Mouse (Mus musculus) ZHBTc4 (cell line): ENCODE results near the gene Sfi1.
"Not testable (repeated sequence)": the region's sequence is repeated elsewhere in the genome, so short reads cannot be mapped to it uniquely, and the experiment has no call there.

ENCODE experiments used
- DNase-seq: peaks from one replicate; pipeline ENCODE4 v3.0.0-alpha.2; 2011; ENCODE audit warnings: low read depth, low spot score

Gene Sfi1

GRCm38 (mm10) chr11:3193363-3193762, at the start of gene Sfi1:
Gene Sfi1, minus strand, starts transcription at chr11:3193463.
- DNase-seq = no peak

GRCm38 (mm10) chr11:3242395-3242794, 49.1 kb upstream of the Sfi1 start:
- no peak for DNase-seq

- DNase-seq = no peak
Observed at GRCm38 (mm10) chr11:3235277-3235676, 42.0 kb upstream of the Sfi1 start.

- DNase-seq = no peak
Observed at GRCm38 (mm10) chr11:3233704-3234103, 40.4 kb upstream of the Sfi1 start.

GRCm38 (mm10) chr11:3232248-3232647, 39.0 kb upstream of the Sfi1 start:
- DNase-seq = no peak

- no peak for DNase-seq
Observed at GRCm38 (mm10) chr11:3227113-3227512, 33.9 kb upstream of the Sfi1 start.

GRCm38 (mm10) chr11:3223105-3223504, 29.8 kb upstream of the Sfi1 start:
- no peak for DNase-seq

GRCm38 (mm10) chr11:3212526-3212925, 19.3 kb upstream of the Sfi1 start:
- DNase-seq = no peak

- no peak for DNase-seq
Observed at GRCm38 (mm10) chr11:3206783-3207182, 13.5 kb upstream of the Sfi1 start.

- DNase-seq = no peak
Observed at GRCm38 (mm10) chr11:3205207-3205606, 11.9 kb upstream of the Sfi1 start.

GRCm38 (mm10) chr11:3203771-3204170, 10.5 kb upstream of the Sfi1 start:
- no peak for DNase-seq

GRCm38 (mm10) chr11:3202781-3203441, 9.6 kb upstream of the Sfi1 start:
- peak; percentile 74 for DNase-seq

- peak; percentile 95 for DNase-seq
Observed at GRCm38 (mm10) chr11:3202231-3202701, 9.0 kb upstream of the Sfi1 start, which contains the start of gene Eif4enif1. Gene Eif4enif1, plus strand, starts transcription at chr11:3202392.

GRCm38 (mm10) chr11:3201326-3202230, 8.3 kb upstream of the Sfi1 start:
- DNase-seq = no peak

GRCm38 (mm10) chr11:3200636-3201035, 7.4 kb upstream of the Sfi1 start:
- peak; percentile 11 for DNase-seq

GRCm38 (mm10) chr11:3182707-3183106, 10.6 kb downstream of the Sfi1 start:
- DNase-seq = not testable (repeated sequence)

- not testable (repeated sequence) for DNase-seq
Observed at GRCm38 (mm10) chr11:3181971-3182370, 11.3 kb downstream of the Sfi1 start.

GRCm38 (mm10) chr11:3181250-3181649, 12.0 kb downstream of the Sfi1 start:
- DNase-seq = not testable (repeated sequence)

GRCm38 (mm10) chr11:3180510-3181160, 12.6 kb downstream of the Sfi1 start:
- DNase-seq = not testable (repeated sequence)

- not testable (repeated sequence) for DNase-seq
Observed at GRCm38 (mm10) chr11:3179726-3180092, 13.6 kb downstream of the Sfi1 start.

- not testable (repeated sequence) for DNase-seq
Observed at GRCm38 (mm10) chr11:3178968-3179725, 14.1 kb downstream of the Sfi1 start.
